Mouse (Mus musculus): ENCODE measurements around the gene Pigs.

GRCm38 (mm10) chr11:78324000-78324785, 4.0 kb upstream of the Pigs start:
- TF ChIP-seq CTCF (IDR thresholded peaks at IDR 0.05; ENCODE audit: low read depth) (no peak), EP300 (IDR thresholded peaks at IDR 0.05; ENCODE audit: low read depth) (no peak)

Data from liver, postnatal 0 days (tissue).